Mouse (Mus musculus) forebrain, embryonic 14.5 days (tissue): ENCODE measurements around the gene Mmp17. TPM values are rescaled to one million over a fixed set of nuclear protein-coding genes. Genes with fewer than 3 reads are reported as not detected.

Source experiments
- ATAC-seq: fragments of 200-750 bp; cut with Nextera tagmentation; 2 replicates; pipeline ENCODE4 v1.8.0; 2017; ENCODE audit warnings: mild to moderate bottlenecking, moderate library complexity
- DNase-seq: peaks from one replicate; pipeline ENCODE4 v3.0.0-alpha.2; 2015; ENCODE audit warnings: low spot score
- H3K27ac ChIP-seq: fragments of 300-500 bp; sonication (generic); 2 replicates; pipeline ENCODE4 v1.5.1; 2014; ENCODE audit warnings: low read depth, mild to moderate bottlenecking, control low read depth, low read length, moderate library complexity
- H3K27me3 ChIP-seq: fragments of 300-500 bp; sonication (generic); replicated peaks from 2 replicates; pipeline ENCODE4 v1.6.1; 2014; ENCODE audit warnings: low read length, control low read depth, mixed read lengths; ENCODE audit not compliant: control insufficient read depth, insufficient read depth
- H3K36me3 ChIP-seq: fragments of 300-500 bp; sonication (generic); 2 replicates; pipeline ENCODE4 v1.6.1; 2014; ENCODE audit warnings: low read length, control low read depth; ENCODE audit not compliant: control insufficient read depth, insufficient read depth
- H3K4me1 ChIP-seq: fragments of 300-500 bp; sonication (generic); 2 replicates; pipeline ENCODE4 v1.6.1; 2014; ENCODE audit warnings: antibody characterized with exemption, low read length, control low read depth; ENCODE audit not compliant: control insufficient read depth, insufficient read depth
- H3K4me2 ChIP-seq: fragments of 300-500 bp; sonication (generic); 2 replicates; pipeline ENCODE4 v1.6.1; 2014; ENCODE audit warnings: mild to moderate bottlenecking, control low read depth, low read length
- H3K4me3 ChIP-seq: fragments of 300-500 bp; sonication (generic); 2 replicates; pipeline ENCODE4 v1.5.1; 2014; ENCODE audit warnings: low read depth, low read length, control low read depth
- H3K9ac ChIP-seq: fragments of 300-500 bp; sonication (generic); 2 replicates; pipeline ENCODE4 v1.6.1; 2014; ENCODE audit warnings: mild to moderate bottlenecking, low read length, control low read depth, moderate library complexity
- H3K9me3 ChIP-seq: fragments of 300-500 bp; sonication (generic); replicated peaks from 2 replicates; pipeline ENCODE4 v1.6.1; 2016; ENCODE audit warnings: low read length, control low read depth, mixed read lengths; ENCODE audit not compliant: control insufficient read depth
- WGBS: fragments of 180-500 bp; shearing (Covaris S2); extraction: QIAGEN DNeasy Blood & Tissue Kit; methylation state at CpG from one replicate; pipeline ENCODE4 v1.1.7; 2014; 5-methylcytosine and 5-hydroxymethylcytosine counted together
- polyA plus RNA-seq: library from polyadenylated mRNA; unstranded; fragments of >200 nt; fragmentation: Nextera tagmentation; extraction: Ambion mirVana; gene quantifications from 2 replicates; pipeline ENCODE4 v1.2.1, GENCODE M21; 2014

Mmp17 gene
- 7.9 and 9.8 TPM in 2 replicates for polyA plus RNA-seq

GRCm38 (mm10) chr5:129583761-129584582 is at the start of gene Mmp17:
Gene Mmp17, plus strand, starts transcription at chr5:129584169.
- peak within 1 kb of the TSS; percentile 74 for H3K4me3 ChIP-seq
- WGBS = under 1% methylated on average over 63 of the region's 80 CpGs
- DNase-seq (peak; percentile 95), ATAC-seq (peak; percentile 90)
- H3K36me3 ChIP-seq = no peaks in the 10 kb centered on the region
- peak within 1 kb of the TSS; percentile 35; the same call in 1 of the 2 replicates for H3K27ac ChIP-seq
- H3K4me2 ChIP-seq = peak within 1 kb of the TSS; percentile 99
- peak within 1 kb of the TSS; percentile 83 for H3K9ac ChIP-seq
- H3K27me3 ChIP-seq = peaks cover 6% of the 10 kb centered on the region; the same call in 1 of the 2 replicates
- H3K4me1 ChIP-seq = peaks cover 12% of the 10 kb centered on the region; the same call in 1 of the 2 replicates
- H3K9me3 ChIP-seq = no peaks in the 10 kb centered on the region

- no peak for ATAC-seq
- H3K36me3 ChIP-seq = peaks cover 28% of the 10 kb centered on the region
- whole genome bisulfite sequencing = 90% methylated on average over 2 of the region's 2 CpGs
These were observed 49.5 kb upstream of the Mmp17 start for GRCm38 (mm10) chr5:129534500-129534899.

GRCm38 (mm10) chr5:129535021-129535420 is 48.9 kb upstream of the Mmp17 start:
- Histone ChIP-seq H3K4me3 (no peak overlapping the region), H3K27me3 (no peaks in the 10 kb centered on the region), H3K9me3 (no peaks in the 10 kb centered on the region), H3K4me2 (no peak overlapping the region), H3K36me3 (peaks cover 28% of the 10 kb centered on the region), H3K27ac (no peak overlapping the region), H3K4me1 (no peaks in the 10 kb centered on the region), H3K9ac (no peak overlapping the region)
- 87% methylated on average over 2 of the region's 2 CpGs for WGBS
- ATAC-seq = no peak
- DNase-seq = no peak

More at GRCm38 (mm10) chr5:129534500-129534899, 49.5 kb upstream of the Mmp17 start:
- Histone ChIP-seq H3K4me2 (no peak overlapping the region), H3K4me1 (no peaks in the 10 kb centered on the region), H3K4me3 (no peak overlapping the region), H3K27ac (no peak overlapping the region), H3K27me3 (no peaks in the 10 kb centered on the region), H3K9ac (no peak overlapping the region), H3K9me3 (no peaks in the 10 kb centered on the region)
- peak; percentile 49 for DNase-seq

GRCm38 (mm10) chr5:129535431-129535830 is 48.5 kb upstream of the Mmp17 start:
- DNase-seq (no peak), ATAC-seq (no peak)
- Histone ChIP-seq H3K27ac (no peak overlapping the region), H3K36me3 (peaks cover 29% of the 10 kb centered on the region), H3K4me2 (no peak overlapping the region), H3K4me1 (no peaks in the 10 kb centered on the region), H3K4me3 (no peak overlapping the region), H3K9ac (no peak overlapping the region), H3K9me3 (no peaks in the 10 kb centered on the region), H3K27me3 (no peaks in the 10 kb centered on the region)
- 96% methylated on average over 3 of the region's 3 CpGs for WGBS

GRCm38 (mm10) chr5:129538826-129539225 is 45.1 kb upstream of the Mmp17 start:
- no peak for DNase-seq
- 93% methylated on average over 4 of the region's 4 CpGs for WGBS
- ATAC-seq = no peak
- Histone ChIP-seq H3K9me3 (no peaks in the 10 kb centered on the region), H3K9ac (no peak overlapping the region), H3K27me3 (no peaks in the 10 kb centered on the region), H3K36me3 (peaks cover 52% of the 10 kb centered on the region), H3K4me3 (no peak overlapping the region), H3K27ac (no peak overlapping the region), H3K4me2 (no peak overlapping the region), H3K4me1 (no peaks in the 10 kb centered on the region)

GRCm38 (mm10) chr5:129542236-129542635 is 41.7 kb upstream of the Mmp17 start:
- Histone ChIP-seq H3K4me1 (no peaks in the 10 kb centered on the region), H3K9me3 (no peaks in the 10 kb centered on the region), H3K9ac (no peak overlapping the region), H3K4me3 (no peak overlapping the region), H3K36me3 (peaks cover 75% of the 10 kb centered on the region), H3K27ac (no peak overlapping the region), H3K4me2 (no peak overlapping the region), H3K27me3 (no peaks in the 10 kb centered on the region)
- DNase-seq (no peak), ATAC-seq (no peak)
- 84% methylated on average over 3 of the region's 3 CpGs for WGBS

- 77% methylated on average over 9 of the region's 9 CpGs for WGBS
- Histone ChIP-seq H3K9ac (no peak overlapping the region), H3K4me3 (no peak overlapping the region), H3K36me3 (peaks cover 86% of the 10 kb centered on the region), H3K27ac (peak overlapping the region; percentile 27; the same call in 1 of the 2 replicates), H3K27me3 (no peaks in the 10 kb centered on the region), H3K4me1 (no peaks in the 10 kb centered on the region), H3K9me3 (no peaks in the 10 kb centered on the region), H3K4me2 (no peak overlapping the region)
- ATAC-seq (no peak), DNase-seq (peak; percentile 81)
These were observed 38.2 kb upstream of the Mmp17 start for GRCm38 (mm10) chr5:129545787-129546186.

- ATAC-seq (no peak), DNase-seq (no peak)
- Histone ChIP-seq H3K9ac (no peak overlapping the region), H3K36me3 (peaks cover 87% of the 10 kb centered on the region), H3K4me2 (no peak overlapping the region), H3K27ac (no peak overlapping the region), H3K4me3 (no peak overlapping the region), H3K9me3 (no peaks in the 10 kb centered on the region), H3K27me3 (no peaks in the 10 kb centered on the region), H3K4me1 (no peaks in the 10 kb centered on the region)
- 94% methylated on average over 12 of the region's 12 CpGs for WGBS
These were observed 34.3 kb upstream of the Mmp17 start for GRCm38 (mm10) chr5:129549716-129550115.

- WGBS = 98% methylated on average over 6 of the region's 6 CpGs
- Histone ChIP-seq H3K4me3 (no peak overlapping the region), H3K4me1 (no peaks in the 10 kb centered on the region), H3K27me3 (no peaks in the 10 kb centered on the region), H3K36me3 (peaks cover 91% of the 10 kb centered on the region), H3K9me3 (no peaks in the 10 kb centered on the region), H3K4me2 (no peak overlapping the region), H3K27ac (no peak overlapping the region), H3K9ac (no peak overlapping the region)
- no peak for ATAC-seq
- no peak for DNase-seq
These were observed 33.2 kb upstream of the Mmp17 start for GRCm38 (mm10) chr5:129550790-129551189.
